Mouse (Mus musculus) heart, postnatal 0 days (tissue): ENCODE results near the gene Sec14l2.

Source experiments
- CTCF ChIP-seq: IDR thresholded peaks from 2 replicates; pipeline ENCODE4 v1.5.1; 2016; ENCODE audit warnings: antibody characterized with exemption, control low read depth, low read depth
- EP300 ChIP-seq: IDR thresholded peaks from 2 replicates; pipeline ENCODE4 v1.6.1; 2016; ENCODE audit warnings: antibody characterized with exemption, low read depth

DNA sequence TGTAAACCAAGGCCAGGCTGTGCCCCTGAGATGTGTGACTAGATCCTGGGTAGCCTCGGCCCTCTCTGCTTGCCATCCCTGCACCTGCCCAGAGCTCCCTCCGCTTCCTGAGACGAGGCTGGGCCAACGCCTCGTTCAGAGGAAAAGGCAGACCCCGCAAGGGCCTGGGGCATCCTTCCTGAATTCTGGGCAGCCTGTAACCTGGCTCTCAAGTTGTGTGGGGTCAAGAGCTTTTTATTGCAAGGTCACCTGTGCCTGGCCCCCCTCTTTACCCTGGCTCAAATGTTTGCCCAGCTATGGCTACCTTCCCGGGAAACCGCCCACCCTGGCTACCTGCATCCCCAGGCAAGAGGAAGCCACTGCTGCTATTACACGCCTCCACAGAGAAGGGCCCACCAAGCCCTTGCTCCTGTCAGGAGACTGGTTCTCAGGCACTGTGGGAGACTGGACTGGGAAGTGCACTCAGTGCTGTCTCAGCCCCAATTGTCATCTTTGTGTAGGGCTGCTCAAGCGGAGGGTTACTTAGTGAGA lies 26.1 kb downstream of the Sec14l2 start:
- TF ChIP-seq CTCF, result no peak
- TF ChIP-seq EP300, result no peak
